In genomic region chr3:86756548-86756947, GRCm38 (mm10) we compare ENCODE assay signal across 22 mouse cellular contexts.
A peak's percentile ranks its signal among the peaks of the same experiment; 100 is the strongest.
DNase-seq lines count a peak whose midpoint lies in the region; ATAC-seq and TF ChIP-seq lines count a peak whose summit lies in the region.
"Had no signal": no experiment of that assay in that cellular context is flagged by ENCODE, and none has a peak within 500 bp of the region (broad histone marks: within the 10 kb centered on the region; RNA-seq: fewer than 3 reads in every experiment).

No protein-coding gene starts in this region.

- H3K27ac ChIP-seq in limb, embryonic 13.5 days = peak overlapping the region; percentile 61
- H3K27ac ChIP-seq in forebrain, embryonic 15.5 days (replicated peaks) = no peak overlapping the region
- H3K27ac ChIP-seq in stomach, postnatal 0 days (replicated peaks) = no peak overlapping the region
- H3K27ac ChIP-seq: liver, embryonic 14.5 days; midbrain, embryonic 10.5 days had no signal

- no peaks in the 10 kb centered on the region for H3K27me3 ChIP-seq in limb, embryonic 13.5 days
- H3K27me3 ChIP-seq in forebrain, embryonic 15.5 days = 0 out of 2 replicates have a peak, but pooled peaks cover 4% of the 10 kb centered on the region
- no peaks in the 10 kb centered on the region; the same call in 1 of the 2 replicates for H3K27me3 ChIP-seq in stomach, postnatal 0 days (ENCODE audit: control insufficient read depth, insufficient read depth, low read length)
- H3K27me3 ChIP-seq: heart, embryonic 12.5 days had no signal

- no peak overlapping the region for H3K9ac ChIP-seq in limb, embryonic 13.5 days
- H3K9ac ChIP-seq in forebrain, embryonic 15.5 days (replicated peaks) = no peak overlapping the region
- no peak overlapping the region for H3K9ac ChIP-seq in stomach, postnatal 0 days (ENCODE audit: low read length)
- H3K9ac ChIP-seq: heart, embryonic 12.5 days; liver, embryonic 14.5 days; lung, embryonic 14.5 days had no signal

- DNase-seq in retina, postnatal 1 day = peak; percentile 15
- no peak for DNase-seq in retina, embryonic 14.5 days (ENCODE audit: low spot score)
- no peak for DNase-seq in ovary, postnatal 10 days (ENCODE audit: low spot score)
- DNase-seq in stomach, postnatal 0 days (ENCODE audit: low spot score) = no peak
- DNase-seq: adrenal gland, postnatal 25 days; cerebellum, adult 8-10 months; cerebellum, postnatal 36 days; gastrocnemius, postnatal 10 days; heart, postnatal 10 days; kidney, adult 9 months; kidney, postnatal 14 days; lung, embryonic 14.5 days; right cerebral cortex, adult 18-20 months; right cerebral cortex, postnatal 4 days; thymus, adult 2 months had no signal

- WGBS in limb, embryonic 13.5 days = 80% methylated on average over 1 of the region's 1 CpGs
- 84% methylated on average over 1 of the region's 1 CpGs for WGBS in forebrain, embryonic 15.5 days
- WGBS in stomach, postnatal 0 days = 78% methylated on average over 1 of the region's 1 CpGs

- no peaks in the 10 kb centered on the region for H3K36me3 ChIP-seq in limb, embryonic 13.5 days
- no peaks in the 10 kb centered on the region for H3K36me3 ChIP-seq in forebrain, embryonic 15.5 days
- no peaks in the 10 kb centered on the region for H3K36me3 ChIP-seq in stomach, postnatal 0 days (ENCODE audit: control insufficient read depth, insufficient read depth, low read length)
- H3K36me3 ChIP-seq: heart, embryonic 12.5 days; midbrain, embryonic 10.5 days had no signal

- no peak for TF ChIP-seq CTCF in stomach, postnatal 0 days (IDR thresholded peaks at IDR 0.05; ENCODE audit: low read depth)

- peak overlapping the region; percentile 25; the same call in 1 of the 2 replicates for H3K4me2 ChIP-seq in limb, embryonic 13.5 days (replicated peaks)
- H3K4me2 ChIP-seq in forebrain, embryonic 15.5 days (replicated peaks) = no peak overlapping the region
- no peak overlapping the region for H3K4me2 ChIP-seq in stomach, postnatal 0 days (replicated peaks; ENCODE audit: low read depth)
- H3K4me2 ChIP-seq: heart, embryonic 12.5 days; lung, embryonic 14.5 days had no signal

- H3K4me3 ChIP-seq in limb, embryonic 13.5 days = no peak overlapping the region
- H3K4me3 ChIP-seq in forebrain, embryonic 15.5 days = no peak overlapping the region
- H3K4me3 ChIP-seq in stomach, postnatal 0 days (ENCODE audit: low read depth, low read length) = no peak overlapping the region
- H3K4me3 ChIP-seq: heart, embryonic 12.5 days; midbrain, embryonic 10.5 days had no signal

- ATAC-seq in granulocyte monocyte progenitor cell, adult 5-6 weeks (replicated peaks; ENCODE audit: poor library complexity, severe bottlenecking) = peak; percentile 81
- no peak for ATAC-seq in limb, embryonic 13.5 days (ENCODE audit: low FRiP score, low read depth)
- no peak for ATAC-seq in forebrain, embryonic 15.5 days (replicated peaks)
- no peak for ATAC-seq in stomach, postnatal 0 days (ENCODE audit: low FRiP score, low TSS enrichment)
- ATAC-seq: forebrain, embryonic 14.5 days had no signal

- no peaks in the 10 kb centered on the region for H3K9me3 ChIP-seq in limb, embryonic 13.5 days
- H3K9me3 ChIP-seq in forebrain, embryonic 15.5 days = no peaks in the 10 kb centered on the region
- no peaks in the 10 kb centered on the region for H3K9me3 ChIP-seq in stomach, postnatal 0 days (ENCODE audit: control insufficient read depth, low read length)
- H3K9me3 ChIP-seq: heart, embryonic 12.5 days; midbrain, embryonic 10.5 days had no signal

- TF ChIP-seq EP300 in stomach, postnatal 0 days (optimal IDR thresholded peaks at IDR 0.05) = no peak

- peaks cover 34% of the 10 kb centered on the region for H3K4me1 ChIP-seq in limb, embryonic 13.5 days
- H3K4me1 ChIP-seq in forebrain, embryonic 15.5 days = no peaks in the 10 kb centered on the region
- H3K4me1 ChIP-seq in stomach, postnatal 0 days (replicated peaks; ENCODE audit: control insufficient read depth, insufficient read depth) = no peaks in the 10 kb centered on the region
